Mouse (Mus musculus) liver, embryonic 14.5 days (tissue): Measurements from ENCODE around the gene Hist1h2bc. TPM values are rescaled to one million over a fixed set of nuclear protein-coding genes. Genes with fewer than 3 reads are reported as not detected.
A peak's percentile ranks its signal among the peaks of the same experiment; 100 is the strongest.

Source experiments
- ATAC-seq: fragments of 200-750 bp; cut with Nextera tagmentation; 2 replicates; pipeline ENCODE4 v1.8.0; 2017; ENCODE audit warnings: moderate number of reproducible peaks, mild to moderate bottlenecking, moderate library complexity; ENCODE audit not compliant: insufficient read depth
- DNase-seq, 3 experiments: peaks; one replicate each; pipeline ENCODE4 v3.0.0-alpha.2; 2012 to 2013; ENCODE audit warnings: low read depth in 3 of 3, low spot score in 3 of 3
- H3K27ac ChIP-seq: fragments of 300-500 bp; sonication (generic); 2 replicates; pipeline ENCODE4 v1.5.1; 2014; ENCODE audit warnings: moderate library complexity, mild to moderate bottlenecking, control low read depth, inconsistent platforms
- H3K27me3 ChIP-seq: fragments of 300-500 bp; sonication (generic); 2 replicates; pipeline ENCODE4 v1.6.1; 2014; ENCODE audit warnings: mild to moderate bottlenecking, low read length, moderate library complexity; ENCODE audit not compliant: control insufficient read depth, insufficient read depth
- H3K36me3 ChIP-seq: fragments of 300-500 bp; sonication (generic); replicated peaks from 2 replicates; pipeline ENCODE4 v1.6.1; 2014; ENCODE audit warnings: low read depth; ENCODE audit not compliant: control insufficient read depth, insufficient read depth
- H3K4me1 ChIP-seq, 2 experiments: fragments of 200-500 bp in 1 of 2; fragments of 300-500 bp in 1 of 2; sonication (generic) in 1 of 2; replicated peaks; 2 replicates each; pipeline ENCODE4 v1.6.1; 2012 to 2014; ENCODE audit warnings: antibody characterized with exemption in 1 of 2, inconsistent platforms in 1 of 2, low read length in 1 of 2; ENCODE audit not compliant: control insufficient read depth in 2 of 2, insufficient read depth in 2 of 2
- H3K4me2 ChIP-seq: fragments of 300-500 bp; sonication (generic); 2 replicates; pipeline ENCODE4 v1.6.1; 2014; ENCODE audit warnings: low read depth, mild to moderate bottlenecking, control low read depth, moderate library complexity
- H3K4me3 ChIP-seq, 2 experiments: fragments of 200-500 bp in 1 of 2; fragments of 300-500 bp in 1 of 2; sonication (generic) in 1 of 2; 2 replicates each; pipeline ENCODE4 v1.5.1; 2012 to 2014; ENCODE audit warnings: low read depth in 2 of 2, low read length in 2 of 2, mild to moderate bottlenecking in 2 of 2, control low read depth in 1 of 2, inconsistent platforms in 1 of 2, moderate library complexity in 1 of 2; ENCODE audit not compliant: insufficient read depth in 1 of 2
- H3K9ac ChIP-seq: fragments of 300-500 bp; sonication (generic); replicated peaks from 2 replicates; pipeline ENCODE4 v1.6.1; 2014; ENCODE audit warnings: mild to moderate bottlenecking, control low read depth, moderate library complexity
- H3K9me3 ChIP-seq: fragments of 300-500 bp; sonication (generic); 2 replicates; pipeline ENCODE4 v1.6.1; 2016; ENCODE audit warnings: low read length, mixed read lengths; ENCODE audit not compliant: control insufficient read depth
- CTCF ChIP-seq: IDR thresholded peaks from 2 replicates; pipeline ENCODE4 v1.5.1; 2016; ENCODE audit warnings: antibody characterized with exemption, low read depth, control low read depth
- EP300 ChIP-seq: IDR thresholded peaks from 2 replicates; pipeline ENCODE4 v1.6.1; 2016; ENCODE audit warnings: antibody characterized with exemption, low read depth
- WGBS: fragments of 180-500 bp; shearing (Covaris S2); extraction: QIAGEN DNeasy Blood & Tissue Kit; methylation state at CpG from one replicate; pipeline ENCODE4 v1.1.7; 2014; ENCODE audit not compliant: insufficient replicate concordance; 5-methylcytosine and 5-hydroxymethylcytosine counted together
- polyA plus RNA-seq, 2 experiments: library from polyadenylated mRNA; depleted of rRNA in 1 of 2; stranded (reverse) in 1 of 2; unstranded in 1 of 2; fragments of >200 nt; fragmentation: Nextera tagmentation in 1 of 2; extraction: Ambion mirVana in 1 of 2; gene quantifications; 2 replicates each; pipeline versions ENCODE4 v1.2.1 to v1.2.3; 2012 to 2014

Gene Hist1h2bc
- polyA plus RNA-seq, 2 experiments: 79.7 to 106 TPM

DNA sequence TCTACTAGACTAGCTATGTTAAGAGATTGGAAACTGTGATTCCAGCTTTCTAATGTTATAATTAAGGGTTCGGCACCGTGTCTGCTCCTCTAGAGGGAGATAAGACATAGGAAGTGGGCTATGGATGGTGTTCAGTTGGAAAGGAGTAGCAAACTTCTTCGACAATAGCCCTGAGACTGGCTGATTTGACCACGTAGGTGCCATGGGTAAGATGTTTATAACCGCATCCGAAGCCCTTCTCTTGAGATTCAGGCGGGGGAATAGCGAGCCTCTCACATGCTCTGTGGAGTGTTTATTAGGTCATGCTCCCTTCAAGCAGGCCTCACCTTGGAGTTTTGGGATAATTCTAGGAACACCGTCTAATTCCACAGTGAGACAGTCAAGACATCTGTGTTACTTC lies 11.0 kb downstream of the Hist1h2bc start:
- no peak overlapping the region for H3K4me3 ChIP-seq
- H3K36me3 ChIP-seq: no peaks in the 10 kb centered on the region
- no peak overlapping the region for H3K9ac ChIP-seq
- DNase-seq: no peak
- TF ChIP-seq EP300: no peak
- no peak for TF ChIP-seq CTCF
- H3K27ac ChIP-seq: no peak overlapping the region
- no peaks in the 10 kb centered on the region for H3K9me3 ChIP-seq
- WGBS: 76% methylated on average over 9 of the region's 9 CpGs
- no peaks in the 10 kb centered on the region for H3K27me3 ChIP-seq
- no peak for ATAC-seq
- H3K4me2 ChIP-seq: no peak overlapping the region; the same call in 1 of the 2 replicates
- H3K4me1 ChIP-seq: peaks cover 21% of the 10 kb centered on the region in 2 experiments

DNA sequence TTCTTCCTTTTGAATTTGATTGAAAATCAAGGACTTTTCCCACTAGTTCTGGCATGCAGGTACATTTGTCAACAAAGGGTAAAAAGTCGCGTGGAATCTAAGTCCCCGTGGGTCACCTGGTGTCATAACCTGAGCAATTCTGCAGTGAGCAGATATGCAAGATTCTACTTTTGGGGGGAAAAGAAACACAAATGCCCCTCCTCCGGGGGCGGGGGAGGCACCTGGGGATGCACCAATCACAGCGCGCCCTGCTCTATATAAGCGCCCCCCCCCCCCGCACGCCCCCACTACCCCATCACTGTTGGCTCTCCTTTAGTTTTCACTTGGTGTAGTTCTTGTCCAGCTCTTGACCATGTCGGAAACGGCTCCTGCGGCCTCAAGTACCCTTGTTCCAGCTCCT lies 11.5 kb downstream of the Hist1h2bc start, which contains the start of gene Hist1h1t:
Hist1h1t (plus strand) TSS at position 301 of the 400 bp plus-strand sequence.
- Histone ChIP-seq H3K4me2 (peak within 1 kb of the TSS; percentile 69), H3K27ac (peak within 1 kb of the TSS; percentile 100), H3K36me3 (no peaks in the 10 kb centered on the region), H3K4me1 (peaks cover 21% of the 10 kb centered on the region in 2 experiments), H3K9ac (peak within 1 kb of the TSS; percentile 94), H3K4me3 (peak within 1 kb of the TSS; percentile 27 to 38), H3K27me3 (no peaks in the 10 kb centered on the region), H3K9me3 (no peaks in the 10 kb centered on the region)
- DNase-seq (no peak), ATAC-seq (no peak)
- 46% methylated on average over 13 of the region's 13 CpGs for WGBS
- TF ChIP-seq CTCF: no peak
- TF ChIP-seq EP300: no peak

DNA sequence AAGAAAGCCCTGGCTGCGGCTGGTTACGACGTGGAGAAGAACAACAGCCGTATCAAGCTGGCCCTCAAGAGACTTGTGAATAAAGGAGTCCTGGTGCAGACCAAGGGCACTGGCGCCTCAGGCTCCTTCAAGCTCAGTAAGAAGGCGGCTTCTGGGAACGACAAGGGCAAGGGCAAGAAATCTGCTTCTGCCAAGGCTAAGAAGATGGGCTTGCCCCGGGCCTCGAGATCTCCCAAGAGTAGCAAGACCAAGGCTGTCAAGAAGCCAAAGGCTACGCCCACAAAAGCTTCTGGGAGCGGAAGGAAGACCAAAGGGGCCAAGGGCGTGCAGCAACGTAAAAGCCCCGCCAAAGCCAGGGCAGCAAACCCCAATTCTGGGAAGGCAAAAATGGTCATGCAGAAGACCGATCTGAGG lies 12.1 kb downstream of the Hist1h2bc start:
- TF ChIP-seq CTCF (no peak), EP300 (no peak)
- ATAC-seq (no peak), DNase-seq (no peak)
- peaks cover 25 to 26% of the 10 kb centered on the region in 2 experiments for H3K4me1 ChIP-seq
- no peaks in the 10 kb centered on the region for H3K36me3 ChIP-seq
- H3K4me2 ChIP-seq: peak overlapping the region; percentile 69
- no peaks in the 10 kb centered on the region for H3K27me3 ChIP-seq
- WGBS: 29% methylated on average over 15 of the region's 15 CpGs
- H3K9me3 ChIP-seq: no peaks in the 10 kb centered on the region
- peak overlapping the region; percentile 100 for H3K27ac ChIP-seq
- H3K9ac ChIP-seq: peak overlapping the region; percentile 94
- peak overlapping the region; percentile 27 to 38 for H3K4me3 ChIP-seq

DNA sequence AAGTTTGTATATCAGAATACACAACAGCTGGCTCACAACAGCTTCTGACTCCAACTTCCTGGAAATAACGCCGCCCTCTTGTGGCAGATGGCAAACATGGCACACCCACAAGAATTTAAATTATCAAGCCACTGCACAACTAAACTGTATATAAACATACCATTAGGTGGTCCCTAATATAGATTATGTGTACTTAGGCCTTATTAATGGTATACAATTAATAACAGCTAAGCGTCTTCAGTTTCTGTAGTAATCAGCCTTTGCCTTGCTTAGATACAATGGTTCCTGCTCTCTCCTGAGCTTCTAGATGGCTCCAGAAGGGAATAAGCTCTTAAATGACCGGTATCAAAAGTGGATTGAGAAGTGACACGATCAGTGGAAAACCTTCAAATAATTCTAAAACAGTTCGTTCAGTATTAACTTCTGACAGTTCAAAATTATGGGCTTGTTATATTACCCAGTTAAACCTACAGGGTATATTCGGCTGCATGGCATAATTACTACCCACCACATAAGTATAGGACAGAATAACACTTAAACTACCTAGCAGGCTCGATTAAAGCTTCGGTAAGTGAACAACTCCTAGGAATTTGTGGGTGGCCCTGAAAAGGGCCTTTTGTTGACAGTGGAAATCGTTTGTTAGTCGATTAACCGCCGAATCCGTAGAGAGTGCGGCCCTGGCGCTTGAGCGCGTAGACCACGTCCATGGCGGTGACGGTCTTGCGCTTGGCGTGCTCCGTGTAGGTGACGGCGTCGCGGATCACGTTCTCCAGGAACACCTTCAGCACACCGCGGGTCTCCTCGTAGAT lies 13.7 kb downstream of the Hist1h2bc start:
- TF ChIP-seq EP300 (peak; percentile 46), CTCF (peak; percentile 83)
- peak; percentile 68 for ATAC-seq
- H3K9ac ChIP-seq: peak overlapping the region; percentile 94
- peaks cover 26% of the 10 kb centered on the region in 2 experiments for H3K4me1 ChIP-seq
- H3K27me3 ChIP-seq: no peaks in the 10 kb centered on the region
- no peaks in the 10 kb centered on the region for H3K36me3 ChIP-seq
- H3K4me3 ChIP-seq: peak overlapping the region; percentile 55 to 64
- no peaks in the 10 kb centered on the region for H3K9me3 ChIP-seq
- H3K4me2 ChIP-seq: peak overlapping the region; percentile 69
- WGBS: under 1% methylated on average over 24 of the region's 32 CpGs
- peak; percentile 78 to 86 (median 84) for DNase-seq
- peak overlapping the region; percentile 100 for H3K27ac ChIP-seq

DNA sequence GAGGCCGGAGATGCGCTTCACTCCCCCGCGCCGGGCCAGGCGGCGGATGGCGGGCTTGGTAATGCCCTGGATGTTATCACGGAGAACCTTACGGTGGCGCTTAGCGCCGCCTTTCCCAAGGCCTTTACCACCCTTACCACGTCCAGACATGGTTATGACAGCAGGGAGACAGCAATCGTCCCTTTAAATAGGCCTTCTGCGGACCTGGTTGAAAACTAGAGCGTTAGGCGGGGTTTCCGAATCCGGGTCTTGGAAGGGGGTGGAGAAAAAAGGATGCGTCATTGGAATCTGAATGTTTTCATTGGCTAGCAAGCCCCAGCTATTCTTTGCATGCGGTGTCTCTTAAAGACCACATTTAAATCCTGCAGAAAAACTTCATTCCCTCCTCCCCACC lies 14.3 kb downstream of the Hist1h2bc start, which contains the start of gene Hist1h4c:
Hist1h4c (minus strand) TSS at position 155 of the 394 bp plus-strand sequence.
- DNase-seq: peak; percentile 98 to 99 (median 98)
- ATAC-seq: peak; percentile 89
- Histone ChIP-seq H3K9ac (peak within 1 kb of the TSS; percentile 94), H3K4me3 (peak within 1 kb of the TSS; percentile 55 to 64), H3K9me3 (no peaks in the 10 kb centered on the region), H3K27me3 (no peaks in the 10 kb centered on the region), H3K4me1 (peaks cover 26% of the 10 kb centered on the region in 2 experiments), H3K36me3 (no peaks in the 10 kb centered on the region), H3K27ac (peak within 1 kb of the TSS; percentile 100), H3K4me2 (peak within 1 kb of the TSS; percentile 69)
- WGBS: 0% methylated on average over 21 of the region's 22 CpGs
- peak; percentile 25; the same call in 1 of the 2 replicates for TF ChIP-seq CTCF
- peak; percentile 91 for TF ChIP-seq EP300
